Mouse (Mus musculus): ENCODE results near the gene Dynlrb2. TPM values are rescaled to one million over a fixed set of nuclear protein-coding genes. Genes with fewer than 3 reads are reported as not detected.

The Dynlrb2 gene
- not detected for polyA plus RNA-seq (2017; shearing (Covaris generic))

GRCm38 (mm10) chr8:116504477-116505120 lies at the start of gene Dynlrb2:
Gene Dynlrb2 (plus strand): TSS chr8:116504974.

Other genes with a start within 250 kb of the Dynlrb2 start
- gene Cdyl2, start 228.0 kb downstream of the Dynlrb2 start, polyA plus RNA-seq (2017; shearing (Covaris generic)): 33.0 TPM